Mouse (Mus musculus) liver, embryonic 11.5 days (tissue): ENCODE data around the gene Hdac4. TPM values are rescaled to one million over a fixed set of nuclear protein-coding genes. Genes with fewer than 3 reads are reported as not detected.

Experiments used
- ATAC-seq: fragments of 200-750 bp; cut with Nextera tagmentation; replicated peaks from 2 replicates; pipeline ENCODE4 v1.8.0; 2017; ENCODE audit warnings: moderate number of reproducible peaks, mild to moderate bottlenecking, moderate TSS enrichment, moderate library complexity; ENCODE audit not compliant: low FRiP score
- DNase-seq: peaks from one replicate; pipeline ENCODE4 v3.0.0-alpha.2; 2017; ENCODE audit warnings: low spot score
- H3K27ac ChIP-seq: fragments of 300-500 bp; sonication (generic); 2 replicates; pipeline ENCODE4 v1.5.1; 2014; ENCODE audit warnings: mild to moderate bottlenecking, low read depth, low read length, control low read depth
- H3K27me3 ChIP-seq: fragments of 300-500 bp; sonication (generic); replicated peaks from 2 replicates; pipeline ENCODE4 v1.6.1; 2014; ENCODE audit warnings: low read length, mixed read lengths; ENCODE audit not compliant: control insufficient read depth, insufficient read depth
- H3K36me3 ChIP-seq: fragments of 300-500 bp; sonication (generic); 2 replicates; pipeline ENCODE4 v1.6.1; 2014; ENCODE audit warnings: mild to moderate bottlenecking, low read length, moderate library complexity, mixed read lengths; ENCODE audit not compliant: control insufficient read depth, insufficient read depth
- H3K4me1 ChIP-seq: fragments of 300-500 bp; sonication (generic); replicated peaks from 2 replicates; pipeline ENCODE4 v1.6.1; 2014; ENCODE audit warnings: low read length, mixed read lengths; ENCODE audit not compliant: control insufficient read depth, insufficient read depth
- H3K4me2 ChIP-seq: fragments of 300-500 bp; sonication (generic); 2 replicates; pipeline ENCODE4 v1.6.1; 2014; ENCODE audit warnings: mild to moderate bottlenecking, control low read depth, moderate library complexity
- H3K4me3 ChIP-seq: fragments of 300-500 bp; sonication (generic); 2 replicates; pipeline ENCODE4 v1.5.1; 2014; ENCODE audit warnings: low read depth, low read length, control low read depth
- H3K9ac ChIP-seq: fragments of 300-500 bp; sonication (generic); 2 replicates; pipeline ENCODE4 v1.6.1; 2014; ENCODE audit warnings: low read depth, low read length, control low read depth
- H3K9me3 ChIP-seq: fragments of 300-500 bp; sonication (generic); 2 replicates; pipeline ENCODE4 v1.6.1; 2016; ENCODE audit warnings: low read length, inconsistent platforms, mixed read lengths; ENCODE audit not compliant: control insufficient read depth
- WGBS: fragments of 180-500 bp; shearing (Covaris S2); extraction: QIAGEN DNeasy Blood & Tissue Kit; methylation state at CpG from one replicate; pipeline ENCODE4 v1.1.7; 2014; 5-methylcytosine and 5-hydroxymethylcytosine counted together
- polyA plus RNA-seq: library from polyadenylated mRNA; unstranded; fragments of >200 nt; fragmentation: Nextera tagmentation; extraction: Ambion mirVana; gene quantifications from 2 replicates; pipeline ENCODE4 v1.2.1, GENCODE M21; 2014

Gene Hdac4
- polyA plus RNA-seq, 1 experiment from 2014 or later: 12.0 TPM

DNA sequence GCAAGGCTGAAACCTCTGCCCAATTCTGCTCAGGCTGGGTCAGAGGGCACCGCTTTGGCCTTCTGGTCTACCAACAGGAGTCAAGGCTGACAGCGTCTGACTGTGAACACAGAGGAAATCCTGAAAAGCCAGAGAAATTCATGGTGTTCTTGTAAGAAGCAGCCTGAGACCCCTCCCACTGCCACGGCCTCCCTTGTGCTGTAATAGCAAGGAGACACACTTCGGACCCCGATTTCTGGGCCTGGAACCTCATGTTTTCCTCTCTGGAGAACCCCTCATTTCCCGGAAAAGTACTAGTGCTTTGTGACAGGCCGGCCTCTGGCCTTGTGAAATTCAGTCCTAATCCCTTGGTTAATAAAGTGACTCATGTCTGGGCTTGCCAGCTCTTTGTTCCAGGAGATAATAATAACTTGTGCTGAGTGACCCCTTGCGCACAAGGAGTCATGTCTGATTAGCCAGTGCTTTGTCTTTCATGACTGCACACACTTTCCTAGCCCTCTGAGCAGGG lies 19.7 kb upstream of the Hdac4 start:
- Histone ChIP-seq H3K9ac (no peak overlapping the region), H3K4me1 (no peaks in the 10 kb centered on the region), H3K4me3 (no peak overlapping the region), H3K27ac (no peak overlapping the region), H3K9me3 (no peaks in the 10 kb centered on the region), H3K36me3 (no peaks in the 10 kb centered on the region), H3K27me3 (no peaks in the 10 kb centered on the region), H3K4me2 (no peak overlapping the region)
- ATAC-seq (no peak), DNase-seq (no peak)
- WGBS: 79% methylated on average over 8 of the region's 8 CpGs

DNA sequence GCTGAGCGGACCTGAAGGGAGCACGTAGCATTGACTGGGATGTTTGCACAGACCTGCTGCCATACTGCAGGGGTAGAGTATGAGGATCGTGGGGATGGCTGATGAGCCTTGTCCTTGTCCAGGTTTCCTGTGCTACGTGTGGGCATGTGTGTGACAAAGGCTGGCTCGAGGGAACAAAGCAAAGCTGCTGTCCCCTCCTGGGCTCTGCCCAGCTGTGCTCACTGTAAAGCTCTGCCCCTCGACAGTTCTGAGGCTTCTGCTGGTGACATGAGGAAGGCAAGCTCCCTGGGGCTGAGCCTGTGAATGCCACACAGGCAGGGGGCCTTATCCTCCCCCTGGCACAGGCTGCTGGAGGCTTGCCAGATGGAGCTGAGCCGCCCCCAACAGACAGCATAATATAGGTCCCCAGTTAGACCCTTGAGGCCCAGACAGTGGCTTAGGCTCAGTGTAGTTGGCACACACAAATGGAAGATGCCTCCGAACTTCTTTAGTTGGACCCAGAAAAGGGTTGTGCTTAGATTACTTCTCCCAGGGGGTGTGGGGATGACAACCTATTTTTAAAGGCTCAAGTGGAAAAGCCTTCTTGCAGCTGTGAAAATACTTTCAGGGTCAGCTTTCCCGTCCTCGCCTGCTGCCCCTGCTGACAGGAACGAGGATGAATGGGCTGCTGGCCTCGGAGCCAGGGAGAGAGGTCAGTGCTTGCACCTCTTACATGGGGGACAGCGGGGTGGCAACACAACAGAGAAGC lies 16.7 kb upstream of the Hdac4 start:
- no peaks in the 10 kb centered on the region for H3K9me3 ChIP-seq
- no peak overlapping the region for H3K4me2 ChIP-seq
- no peaks in the 10 kb centered on the region for H3K36me3 ChIP-seq
- H3K27me3 ChIP-seq: no peaks in the 10 kb centered on the region
- 41% methylated on average over 13 of the region's 13 CpGs for WGBS
- H3K27ac ChIP-seq: no peak overlapping the region
- DNase-seq: no peak
- no peaks in the 10 kb centered on the region for H3K4me1 ChIP-seq
- H3K9ac ChIP-seq: no peak overlapping the region
- no peak overlapping the region for H3K4me3 ChIP-seq
- ATAC-seq: no peak

DNA sequence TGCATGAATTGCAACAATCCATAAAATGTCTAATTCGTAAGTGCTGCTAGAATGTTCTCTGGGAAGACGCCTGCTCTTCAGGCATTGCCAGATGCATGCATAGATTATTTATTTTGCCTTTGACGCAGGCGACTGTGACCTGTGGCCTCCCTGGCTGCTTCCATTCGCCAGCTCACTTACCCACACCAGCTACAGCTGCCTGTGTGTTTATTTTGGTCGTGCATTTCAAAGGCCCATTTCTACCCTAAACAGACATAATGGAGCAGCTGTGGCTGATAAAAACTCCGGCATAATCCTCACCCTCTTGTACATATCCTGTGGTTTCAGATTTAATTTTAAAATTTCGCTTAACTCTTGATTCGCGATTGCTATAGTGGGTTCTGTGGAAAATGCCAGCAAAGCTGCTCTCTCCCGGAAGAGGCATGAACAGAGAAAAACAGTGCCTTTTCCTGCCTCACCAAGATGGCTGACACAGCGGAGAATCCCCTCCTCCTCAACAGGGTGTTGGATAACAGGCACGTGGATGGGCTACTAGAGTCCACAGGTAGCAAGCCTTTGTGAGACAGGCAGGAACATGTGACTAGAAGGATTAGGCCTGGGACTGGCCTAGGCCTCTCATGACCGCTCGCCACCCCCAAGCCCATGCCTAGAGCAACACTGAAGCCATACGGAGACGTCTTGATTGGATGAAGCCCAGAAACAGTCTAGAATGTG lies 7.3 kb upstream of the Hdac4 start:
- no peak for ATAC-seq
- no peak overlapping the region for H3K4me2 ChIP-seq
- no peak overlapping the region for H3K9ac ChIP-seq
- H3K27me3 ChIP-seq: no peaks in the 10 kb centered on the region
- WGBS: 79% methylated on average over 17 of the region's 17 CpGs
- H3K4me3 ChIP-seq: no peak overlapping the region
- H3K27ac ChIP-seq: no peak overlapping the region
- H3K4me1 ChIP-seq: no peaks in the 10 kb centered on the region
- no peak for DNase-seq
- no peaks in the 10 kb centered on the region for H3K9me3 ChIP-seq
- H3K36me3 ChIP-seq: no peaks in the 10 kb centered on the region

DNA sequence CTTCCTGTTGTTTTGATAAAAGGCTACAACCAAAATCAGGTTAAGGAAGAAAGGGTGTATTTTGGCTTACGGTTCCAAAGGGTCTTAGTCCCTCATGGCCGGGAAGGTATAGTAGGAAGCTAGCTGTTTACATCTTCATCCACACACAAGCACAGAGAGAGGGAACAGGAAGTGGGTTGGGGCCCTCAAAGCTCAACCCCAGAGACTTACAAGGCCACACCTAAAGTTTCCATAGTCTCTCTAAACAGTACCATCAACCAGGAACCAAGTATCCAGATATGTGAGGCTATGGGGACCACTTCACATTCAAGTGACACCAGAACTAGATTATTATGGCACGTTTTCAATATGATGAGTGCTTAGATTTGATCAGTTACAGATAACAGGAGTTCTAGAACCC lies 5.0 kb downstream of the Hdac4 start:
- no peak overlapping the region for H3K4me3 ChIP-seq
- WGBS: 71% methylated on average over 3 of the region's 3 CpGs
- H3K9ac ChIP-seq: no peak overlapping the region
- ATAC-seq: no peak
- no peak overlapping the region for H3K27ac ChIP-seq
- no peak overlapping the region for H3K4me2 ChIP-seq
- no peaks in the 10 kb centered on the region for H3K4me1 ChIP-seq
- no peaks in the 10 kb centered on the region for H3K9me3 ChIP-seq
- H3K27me3 ChIP-seq: no peaks in the 10 kb centered on the region
- H3K36me3 ChIP-seq: no peaks in the 10 kb centered on the region
- DNase-seq: no peak

DNA sequence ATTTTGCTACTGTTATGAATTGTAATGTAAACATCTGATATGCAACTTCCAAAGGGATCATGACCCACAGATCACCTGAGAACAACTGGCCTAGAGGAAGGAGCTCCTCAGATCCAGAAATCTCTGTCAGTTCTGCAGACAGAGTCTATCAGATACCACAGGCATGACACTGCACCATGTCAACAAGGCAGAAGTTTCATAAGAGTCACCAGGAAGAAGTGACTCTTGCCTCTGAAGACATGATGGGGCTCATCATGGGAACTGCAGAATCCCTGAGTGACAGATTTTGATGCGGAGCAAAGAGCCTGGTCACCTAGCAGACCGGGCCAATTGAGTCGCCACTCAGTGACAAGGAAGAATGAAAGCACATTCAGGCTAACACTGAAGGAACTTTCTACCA lies 8.4 kb downstream of the Hdac4 start:
- 81% methylated on average over 3 of the region's 3 CpGs for WGBS
- no peak for DNase-seq
- no peak overlapping the region for H3K27ac ChIP-seq
- H3K4me3 ChIP-seq: no peak overlapping the region
- no peak for ATAC-seq
- H3K4me2 ChIP-seq: no peak overlapping the region
- H3K4me1 ChIP-seq: no peaks in the 10 kb centered on the region
- H3K9ac ChIP-seq: no peak overlapping the region
- no peaks in the 10 kb centered on the region for H3K36me3 ChIP-seq
- H3K9me3 ChIP-seq: no peaks in the 10 kb centered on the region
- H3K27me3 ChIP-seq: no peaks in the 10 kb centered on the region

DNA sequence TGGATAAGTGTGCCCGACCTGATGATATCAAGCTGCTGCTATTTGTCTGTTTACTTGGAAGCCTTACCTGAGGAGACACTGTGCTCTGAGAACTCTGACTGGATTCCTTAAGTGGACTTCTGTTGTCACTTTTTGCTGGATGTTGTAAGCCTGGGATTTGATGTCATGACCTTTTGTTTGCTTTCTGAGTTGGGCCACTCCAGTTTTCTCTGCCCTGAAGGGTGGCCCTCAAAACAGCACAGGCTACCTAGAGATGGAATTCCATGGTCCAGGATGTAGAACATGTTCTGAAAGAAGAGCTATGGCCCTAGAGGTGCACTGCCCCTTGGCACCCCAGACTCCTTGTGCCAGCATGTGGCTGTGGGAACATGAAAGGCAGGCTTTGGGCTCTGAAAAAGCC lies 10.9 kb downstream of the Hdac4 start:
- 64% methylated on average over 1 of the region's 1 CpGs for WGBS
- no peak for ATAC-seq
- H3K27me3 ChIP-seq: no peaks in the 10 kb centered on the region

DNA sequence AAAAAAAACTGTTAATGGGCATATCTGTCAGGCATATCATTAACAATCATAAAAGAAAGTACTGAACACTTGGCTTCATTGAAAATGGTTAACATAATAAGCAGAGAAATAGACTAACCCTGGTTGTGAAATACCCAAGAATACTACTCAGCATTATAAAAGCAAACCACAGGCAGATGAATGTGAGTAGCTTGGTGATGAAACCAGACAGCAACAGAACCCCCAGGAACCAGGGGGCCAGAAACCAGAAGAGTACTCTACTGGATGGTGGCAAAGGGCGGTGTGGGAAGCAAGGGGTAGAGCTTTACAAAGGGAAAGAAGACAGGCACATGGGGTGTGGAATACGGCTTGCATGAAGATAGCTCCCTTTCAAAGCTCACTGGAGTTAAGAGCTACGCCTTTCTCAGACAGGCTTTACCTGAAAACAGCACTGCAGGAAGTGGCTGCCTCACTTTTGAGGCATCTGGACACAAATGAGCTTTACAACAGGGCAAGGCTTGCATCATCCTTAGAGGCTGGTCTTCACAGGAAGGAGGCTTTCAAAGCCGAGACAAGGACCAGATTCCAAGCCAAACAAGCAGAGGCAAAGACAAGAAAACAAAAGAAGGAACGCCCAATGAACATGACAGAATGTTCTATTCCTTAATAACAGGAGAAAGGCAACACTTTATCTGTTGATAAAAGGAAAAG lies 12.3 kb downstream of the Hdac4 start:
- 72% methylated on average over 5 of the region's 5 CpGs for WGBS
- DNase-seq: no peak
- H3K27ac ChIP-seq: no peak overlapping the region
- no peaks in the 10 kb centered on the region for H3K36me3 ChIP-seq
- no peak overlapping the region for H3K4me2 ChIP-seq
- H3K27me3 ChIP-seq: no peaks in the 10 kb centered on the region
- no peak overlapping the region for H3K9ac ChIP-seq
- H3K9me3 ChIP-seq: no peaks in the 10 kb centered on the region
- ATAC-seq: no peak
- no peak overlapping the region for H3K4me3 ChIP-seq
- peaks cover 8% of the 10 kb centered on the region for H3K4me1 ChIP-seq

More for the DNA sequence above, 10.9 kb downstream of the Hdac4 start:
- Histone ChIP-seq H3K9ac (no peak overlapping the region), H3K36me3 (no peaks in the 10 kb centered on the region), H3K4me3 (no peak overlapping the region), H3K4me1 (no peaks in the 10 kb centered on the region), H3K27ac (no peak overlapping the region), H3K9me3 (no peaks in the 10 kb centered on the region), H3K4me2 (no peak overlapping the region)
- no peak for DNase-seq

DNA sequence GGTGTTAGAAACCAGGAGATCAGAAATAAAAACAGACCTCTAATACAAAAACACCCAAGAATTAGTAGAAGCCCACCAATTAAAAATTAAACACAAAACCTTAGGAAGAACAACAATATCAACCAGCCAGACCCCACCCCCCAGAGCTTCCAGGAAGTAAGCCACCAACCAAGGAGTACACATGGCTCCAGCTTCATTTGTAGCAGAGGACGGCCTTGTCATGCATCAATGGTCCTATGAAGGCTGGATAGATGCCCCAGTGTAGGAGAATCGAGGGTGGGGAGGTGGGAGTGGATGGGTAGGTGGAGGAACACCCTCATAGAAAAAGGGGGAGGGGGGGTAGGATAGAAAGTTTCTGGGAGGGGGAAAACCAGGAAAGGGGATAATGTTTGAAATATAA lies 13.5 kb downstream of the Hdac4 start:
- Histone ChIP-seq H3K4me1 (peaks cover 8% of the 10 kb centered on the region), H3K9me3 (no peaks in the 10 kb centered on the region), H3K4me2 (no peak overlapping the region), H3K27ac (no peak overlapping the region), H3K4me3 (no peak overlapping the region), H3K9ac (no peak overlapping the region), H3K36me3 (no peaks in the 10 kb centered on the region), H3K27me3 (no peaks in the 10 kb centered on the region)
- no peak for DNase-seq
- ATAC-seq: no peak
- 81% methylated on average over 2 of the region's 2 CpGs for WGBS
